Mouse (Mus musculus): Measurements from ENCODE around the gene Itgb8. TPM values are rescaled to one million over a fixed set of nuclear protein-coding genes. Genes with fewer than 3 reads are reported as not detected.

Itgb8 gene
- polyA plus RNA-seq, 1 experiment from 2014 or later = 7.8 TPM

GRCm38 (mm10) chr12:119241071-119241470 lies 2.5 kb upstream of the Itgb8 start:
- H3K4me2 ChIP-seq (ENCODE audit: low read depth, low read length) = no peak overlapping the region
- H3K36me3 ChIP-seq (replicated peaks; ENCODE audit: control insufficient read depth, insufficient read depth, low read depth, low read length) = no peaks in the 10 kb centered on the region
- H3K27ac ChIP-seq (replicated peaks; ENCODE audit: low read depth, low read length) = no peak overlapping the region
- no peaks in the 10 kb centered on the region for H3K27me3 ChIP-seq (ENCODE audit: control insufficient read depth, insufficient read depth, low read length)
- no peaks in the 10 kb centered on the region for H3K9me3 ChIP-seq (replicated peaks; ENCODE audit: control insufficient read depth, low read length)
- peak; percentile 11 for DNase-seq (ENCODE audit: low spot score)
- no peaks in the 10 kb centered on the region for H3K4me1 ChIP-seq (ENCODE audit: control insufficient read depth, insufficient read depth, low read length)
- H3K9ac ChIP-seq (replicated peaks; ENCODE audit: low read length) = no peak overlapping the region
- no peak for ATAC-seq (replicated peaks; ENCODE audit: insufficient number of reproducible peaks, low FRiP score, low TSS enrichment, low read depth)
- WGBS = 42% methylated on average over 1 of the region's 1 CpGs
- no peak overlapping the region for H3K4me3 ChIP-seq (ENCODE audit: low read depth, low read length)

- H3K27me3 ChIP-seq (ENCODE audit: control insufficient read depth, insufficient read depth, low read length) = no peaks in the 10 kb centered on the region
- ATAC-seq (replicated peaks; ENCODE audit: insufficient number of reproducible peaks, low FRiP score, low TSS enrichment, low read depth) (peak; percentile 81), DNase-seq (ENCODE audit: low spot score) (peak; percentile 79)
- H3K9me3 ChIP-seq (replicated peaks; ENCODE audit: control insufficient read depth, low read length) = no peaks in the 10 kb centered on the region
- peak overlapping the region; percentile 50 for H3K4me3 ChIP-seq (ENCODE audit: low read depth, low read length)
- H3K4me2 ChIP-seq (ENCODE audit: low read depth, low read length) = peak overlapping the region; percentile 90
- 0% methylated on average over 35 of the region's 35 CpGs for WGBS
- no peaks in the 10 kb centered on the region for H3K36me3 ChIP-seq (replicated peaks; ENCODE audit: control insufficient read depth, insufficient read depth, low read depth, low read length)
- H3K27ac ChIP-seq (replicated peaks; ENCODE audit: low read depth, low read length) = peak overlapping the region; percentile 95
- H3K9ac ChIP-seq (replicated peaks; ENCODE audit: low read length) = peak overlapping the region; percentile 84
- no peaks in the 10 kb centered on the region for H3K4me1 ChIP-seq (ENCODE audit: control insufficient read depth, insufficient read depth, low read length)
Observed at GRCm38 (mm10) chr12:119237921-119238695, 494 bp downstream of the Itgb8 start.

- peak overlapping the region; percentile 50 for H3K4me3 ChIP-seq (ENCODE audit: low read depth, low read length)
- H3K27ac ChIP-seq (replicated peaks; ENCODE audit: low read depth, low read length) = peak overlapping the region; percentile 95
- H3K27me3 ChIP-seq (ENCODE audit: control insufficient read depth, insufficient read depth, low read length) = no peaks in the 10 kb centered on the region
- ATAC-seq (replicated peaks; ENCODE audit: insufficient number of reproducible peaks, low FRiP score, low TSS enrichment, low read depth) (peak; percentile 34), DNase-seq (ENCODE audit: low spot score) (peak; percentile 66)
- H3K9ac ChIP-seq (replicated peaks; ENCODE audit: low read length) = peak overlapping the region; percentile 84
- no peaks in the 10 kb centered on the region for H3K4me1 ChIP-seq (ENCODE audit: control insufficient read depth, insufficient read depth, low read length)
- H3K9me3 ChIP-seq (replicated peaks; ENCODE audit: control insufficient read depth, low read length) = no peaks in the 10 kb centered on the region
- WGBS = under 1% methylated on average over 13 of the region's 13 CpGs
- H3K36me3 ChIP-seq (replicated peaks; ENCODE audit: control insufficient read depth, insufficient read depth, low read depth, low read length) = no peaks in the 10 kb centered on the region
- H3K4me2 ChIP-seq (ENCODE audit: low read depth, low read length) = peak overlapping the region; percentile 90
Observed at GRCm38 (mm10) chr12:119237241-119237920, 1.2 kb downstream of the Itgb8 start.

GRCm38 (mm10) chr12:119231831-119232230 lies 6.8 kb downstream of the Itgb8 start:
- no peaks in the 10 kb centered on the region for H3K36me3 ChIP-seq (replicated peaks; ENCODE audit: control insufficient read depth, insufficient read depth, low read depth, low read length)
- 94% methylated on average over 2 of the region's 2 CpGs for WGBS
- no peak overlapping the region for H3K9ac ChIP-seq (replicated peaks; ENCODE audit: low read length)
- DNase-seq (ENCODE audit: low spot score) (no peak), ATAC-seq (replicated peaks; ENCODE audit: insufficient number of reproducible peaks, low FRiP score, low TSS enrichment, low read depth) (no peak)
- H3K9me3 ChIP-seq (replicated peaks; ENCODE audit: control insufficient read depth, low read length) = no peaks in the 10 kb centered on the region
- no peak overlapping the region for H3K4me3 ChIP-seq (ENCODE audit: low read depth, low read length)
- H3K27me3 ChIP-seq (ENCODE audit: control insufficient read depth, insufficient read depth, low read length) = no peaks in the 10 kb centered on the region
- no peaks in the 10 kb centered on the region for H3K4me1 ChIP-seq (ENCODE audit: control insufficient read depth, insufficient read depth, low read length)
- H3K27ac ChIP-seq (replicated peaks; ENCODE audit: low read depth, low read length) = no peak overlapping the region
- no peak overlapping the region for H3K4me2 ChIP-seq (ENCODE audit: low read depth, low read length)

DNA sequence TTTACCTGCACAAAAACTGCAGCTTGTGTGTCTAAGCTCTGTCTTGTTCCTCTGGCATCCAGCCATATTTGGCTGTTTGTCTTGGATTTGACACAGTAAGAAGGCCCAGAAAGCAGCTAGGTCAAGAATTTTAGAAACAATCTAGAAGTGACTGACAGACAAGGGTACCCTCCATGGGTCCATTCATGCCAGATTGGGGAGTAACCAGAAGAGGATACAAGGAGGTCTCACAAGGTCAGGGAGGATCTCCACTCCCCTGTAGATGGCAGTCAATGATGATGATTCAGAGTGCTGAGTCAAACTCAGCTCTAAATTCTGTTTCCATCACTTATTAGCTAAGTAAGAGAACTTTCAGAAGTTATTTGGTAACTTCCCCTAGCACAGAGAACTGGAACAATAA lies 8.2 kb downstream of the Itgb8 start:
- Histone ChIP-seq H3K4me3 (ENCODE audit: low read depth, low read length) (no peak overlapping the region), H3K27ac (replicated peaks; ENCODE audit: low read depth, low read length) (no peak overlapping the region), H3K4me2 (ENCODE audit: low read depth, low read length) (no peak overlapping the region), H3K36me3 (replicated peaks; ENCODE audit: control insufficient read depth, insufficient read depth, low read depth, low read length) (no peaks in the 10 kb centered on the region), H3K9ac (replicated peaks; ENCODE audit: low read length) (no peak overlapping the region), H3K9me3 (replicated peaks; ENCODE audit: control insufficient read depth, low read length) (no peaks in the 10 kb centered on the region), H3K27me3 (ENCODE audit: control insufficient read depth, insufficient read depth, low read length) (no peaks in the 10 kb centered on the region), H3K4me1 (ENCODE audit: control insufficient read depth, insufficient read depth, low read length) (no peaks in the 10 kb centered on the region)
- ATAC-seq (replicated peaks; ENCODE audit: insufficient number of reproducible peaks, low FRiP score, low TSS enrichment, low read depth) = no peak
- DNase-seq (ENCODE audit: low spot score) = no peak

- Histone ChIP-seq H3K9ac (replicated peaks; ENCODE audit: low read length) (no peak overlapping the region), H3K27me3 (ENCODE audit: control insufficient read depth, insufficient read depth, low read length) (no peaks in the 10 kb centered on the region), H3K4me3 (ENCODE audit: low read depth, low read length) (no peak overlapping the region), H3K36me3 (replicated peaks; ENCODE audit: control insufficient read depth, insufficient read depth, low read depth, low read length) (no peaks in the 10 kb centered on the region), H3K9me3 (replicated peaks; ENCODE audit: control insufficient read depth, low read length) (no peaks in the 10 kb centered on the region), H3K4me2 (ENCODE audit: low read depth, low read length) (no peak overlapping the region), H3K4me1 (ENCODE audit: control insufficient read depth, insufficient read depth, low read length) (no peaks in the 10 kb centered on the region), H3K27ac (replicated peaks; ENCODE audit: low read depth, low read length) (no peak overlapping the region)
- ATAC-seq (replicated peaks; ENCODE audit: insufficient number of reproducible peaks, low FRiP score, low TSS enrichment, low read depth) = no peak
- 90% methylated on average over 2 of the region's 2 CpGs for WGBS
- no peak for DNase-seq (ENCODE audit: low spot score)
Observed at GRCm38 (mm10) chr12:119229601-119230000, 9.0 kb downstream of the Itgb8 start.

GRCm38 (mm10) chr12:119227898-119228297 lies 10.7 kb downstream of the Itgb8 start:
- WGBS = 59% methylated on average over 1 of the region's 1 CpGs
- DNase-seq (ENCODE audit: low spot score) = no peak
- Histone ChIP-seq H3K36me3 (replicated peaks; ENCODE audit: control insufficient read depth, insufficient read depth, low read depth, low read length) (no peaks in the 10 kb centered on the region), H3K4me3 (ENCODE audit: low read depth, low read length) (no peak overlapping the region), H3K4me2 (ENCODE audit: low read depth, low read length) (no peak overlapping the region), H3K9ac (replicated peaks; ENCODE audit: low read length) (no peak overlapping the region), H3K9me3 (replicated peaks; ENCODE audit: control insufficient read depth, low read length) (no peaks in the 10 kb centered on the region), H3K27ac (replicated peaks; ENCODE audit: low read depth, low read length) (no peak overlapping the region), H3K4me1 (ENCODE audit: control insufficient read depth, insufficient read depth, low read length) (no peaks in the 10 kb centered on the region), H3K27me3 (ENCODE audit: control insufficient read depth, insufficient read depth, low read length) (no peaks in the 10 kb centered on the region)
- ATAC-seq (replicated peaks; ENCODE audit: insufficient number of reproducible peaks, low FRiP score, low TSS enrichment, low read depth) = no peak

GRCm38 (mm10) chr12:119224699-119225098 lies 13.9 kb downstream of the Itgb8 start:
- H3K9ac ChIP-seq (replicated peaks; ENCODE audit: low read length) = no peak overlapping the region
- H3K4me3 ChIP-seq (ENCODE audit: low read depth, low read length) = no peak overlapping the region
- no peaks in the 10 kb centered on the region for H3K4me1 ChIP-seq (ENCODE audit: control insufficient read depth, insufficient read depth, low read length)
- no peaks in the 10 kb centered on the region for H3K27me3 ChIP-seq (ENCODE audit: control insufficient read depth, insufficient read depth, low read length)
- no peaks in the 10 kb centered on the region for H3K36me3 ChIP-seq (replicated peaks; ENCODE audit: control insufficient read depth, insufficient read depth, low read depth, low read length)
- H3K9me3 ChIP-seq (replicated peaks; ENCODE audit: control insufficient read depth, low read length) = no peaks in the 10 kb centered on the region
- H3K4me2 ChIP-seq (ENCODE audit: low read depth, low read length) = no peak overlapping the region
- ATAC-seq (replicated peaks; ENCODE audit: insufficient number of reproducible peaks, low FRiP score, low TSS enrichment, low read depth) (no peak), DNase-seq (ENCODE audit: low spot score) (no peak)
- no peak overlapping the region for H3K27ac ChIP-seq (replicated peaks; ENCODE audit: low read depth, low read length)

Data from embryonic facial prominence, embryonic 11.5 days (tissue).